Mouse (Mus musculus): ENCODE results near the gene Slc38a10. TPM values are rescaled to one million over a fixed set of nuclear protein-coding genes. Genes with fewer than 3 reads are reported as not detected.

Gene Slc38a10
- total RNA-seq, 2 experiments from 2014 or later = 81.0 to 82.4 TPM

DNA sequence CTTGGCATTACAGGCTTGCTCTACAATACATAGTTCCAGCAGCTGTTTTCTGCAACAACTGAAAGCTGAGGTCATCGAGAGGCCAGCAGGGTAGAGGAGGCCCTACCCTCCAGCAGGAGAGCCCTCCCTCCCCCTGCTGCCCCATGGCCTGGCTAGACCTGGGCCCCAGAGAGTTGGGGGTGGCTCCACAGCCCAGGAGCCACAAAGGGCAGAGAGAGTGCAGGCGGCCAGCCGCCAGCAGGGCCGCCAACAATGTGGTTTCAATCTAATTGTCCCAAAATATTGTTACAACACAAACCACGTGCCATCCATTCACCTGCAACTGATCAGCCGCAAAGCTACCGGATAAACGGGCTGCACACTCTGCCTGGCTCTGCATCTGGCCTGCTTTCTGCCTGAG, 20.0 kb upstream of the Slc38a10 start:
- no peak for DNase-seq (ENCODE audit: extremely low spot score in 1 of 2, low spot score in 2 of 2)
- TF ChIP-seq CTCF (IDR thresholded peaks at IDR 0.05) = no peak
- no peak overlapping the region for H3K27ac ChIP-seq
- no peak overlapping the region for H3K4me3 ChIP-seq
- intact Hi-C loops (cut with DNase I) = no loop called here

DNA sequence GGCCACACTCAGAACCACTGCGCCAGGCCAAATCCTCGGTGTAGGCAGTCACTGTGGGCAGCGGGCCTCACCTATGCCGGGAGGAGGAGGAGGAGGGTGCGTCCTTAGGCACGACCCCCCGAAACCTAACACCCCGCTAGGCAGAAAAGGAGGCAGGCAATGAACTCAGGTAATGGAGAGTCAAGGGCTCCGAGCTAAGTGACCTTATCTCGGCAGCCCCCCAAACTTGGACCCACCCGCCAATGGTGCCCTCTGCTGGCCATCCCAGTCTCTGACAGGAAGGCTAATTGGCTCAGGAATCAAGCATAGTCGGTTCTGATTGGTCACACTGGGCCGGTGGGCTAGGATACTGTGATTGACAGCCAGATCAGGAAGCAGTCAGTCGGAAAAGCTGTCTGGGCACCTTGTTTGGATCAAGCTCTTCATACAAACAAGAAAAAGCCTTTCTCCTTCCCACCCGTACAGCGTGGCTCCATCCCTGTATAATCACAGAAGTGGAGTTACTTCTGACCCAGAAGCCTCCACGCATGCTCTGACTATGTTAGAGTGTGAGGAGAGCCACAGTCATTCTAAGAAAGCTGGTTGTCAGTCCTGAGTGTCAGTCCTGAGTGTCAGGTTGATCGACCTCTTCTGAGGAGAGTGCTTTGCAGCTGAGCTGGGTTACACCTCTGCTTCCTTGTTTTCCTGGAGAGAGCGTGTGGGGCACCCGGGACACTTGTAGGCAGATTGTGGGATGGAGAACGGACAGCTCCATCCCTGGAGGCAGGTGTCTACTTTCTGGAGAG, 18.3 kb upstream of the Slc38a10 start:
- intact Hi-C loops (cut with DNase I) = loop anchor here (5.0 kb wide), 2 partner anchors 57 to 138 kb away; no protein-coding TSS in a partner anchor
- Histone ChIP-seq H3K4me3 (peak overlapping the region; percentile 28; the same call in 1 of the 2 replicates), H3K27ac (no peak overlapping the region)
- peak; percentile 75 for TF ChIP-seq CTCF (IDR thresholded peaks at IDR 0.05)
- peak; percentile 49 to 56 for DNase-seq (ENCODE audit: extremely low spot score in 1 of 2, low spot score in 2 of 2)

DNA sequence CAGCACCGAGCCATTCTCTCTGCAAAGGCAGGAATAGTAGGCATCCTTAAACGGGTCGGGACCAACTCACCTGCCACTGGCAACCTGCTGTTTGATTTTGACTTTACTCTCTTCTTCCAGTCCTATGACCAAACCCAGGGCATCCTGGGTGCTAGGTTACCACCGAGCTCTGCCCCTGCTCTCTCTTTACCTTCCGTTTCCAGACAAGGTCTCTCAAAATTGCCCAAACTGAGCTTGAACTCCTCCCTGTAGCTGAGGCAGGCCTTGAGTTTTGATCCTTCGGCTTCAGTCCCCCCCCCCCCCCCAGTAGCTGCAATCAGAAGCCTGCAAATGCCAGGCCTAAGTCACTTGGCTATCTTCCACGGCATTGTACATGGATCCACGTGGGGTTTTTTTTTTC, 17.4 kb upstream of the Slc38a10 start:
- intact Hi-C loops (cut with DNase I) = loop anchor here (5.0 kb wide), 2 partner anchors 56 to 139 kb away; no protein-coding TSS in a partner anchor
- DNase-seq (ENCODE audit: extremely low spot score in 1 of 2, low spot score in 2 of 2) = no peak

DNA sequence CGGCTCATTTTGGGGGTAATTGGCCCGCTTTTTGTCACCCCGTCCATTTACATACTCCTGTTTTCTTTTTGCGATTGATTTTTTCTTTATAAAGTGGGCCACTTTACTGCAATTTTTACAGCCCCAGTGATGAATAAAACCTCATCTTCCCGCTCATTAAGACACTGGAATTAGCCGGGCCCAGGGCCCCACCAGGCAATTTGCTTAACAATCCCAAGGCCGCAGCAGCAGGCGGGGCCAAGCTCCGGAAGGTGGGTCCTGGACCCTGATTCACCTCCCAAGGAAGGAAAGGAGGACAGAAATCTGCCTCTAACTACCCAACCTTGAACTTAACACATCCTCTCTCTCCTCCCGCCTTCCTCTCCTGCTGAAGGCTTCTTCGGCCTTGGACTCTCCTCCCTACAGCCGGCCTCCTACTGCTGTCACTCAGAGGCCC, 16.8 kb upstream of the Slc38a10 start:
- Histone ChIP-seq H3K4me3 (no peak overlapping the region), H3K27ac (no peak overlapping the region)
- DNase-seq (ENCODE audit: extremely low spot score in 1 of 2, low spot score in 2 of 2) = no peak
- intact Hi-C loops (cut with DNase I) = loop anchor here (5.0 kb wide), 2 partner anchors 56 to 139 kb away; no protein-coding TSS in a partner anchor
- no peak for TF ChIP-seq CTCF (IDR thresholded peaks at IDR 0.05)

More for the DNA sequence above, 17.4 kb upstream of the Slc38a10 start:
- no peak overlapping the region for H3K27ac ChIP-seq
- TF ChIP-seq CTCF (IDR thresholded peaks at IDR 0.05) = no peak
- no peak overlapping the region for H3K4me3 ChIP-seq

DNA sequence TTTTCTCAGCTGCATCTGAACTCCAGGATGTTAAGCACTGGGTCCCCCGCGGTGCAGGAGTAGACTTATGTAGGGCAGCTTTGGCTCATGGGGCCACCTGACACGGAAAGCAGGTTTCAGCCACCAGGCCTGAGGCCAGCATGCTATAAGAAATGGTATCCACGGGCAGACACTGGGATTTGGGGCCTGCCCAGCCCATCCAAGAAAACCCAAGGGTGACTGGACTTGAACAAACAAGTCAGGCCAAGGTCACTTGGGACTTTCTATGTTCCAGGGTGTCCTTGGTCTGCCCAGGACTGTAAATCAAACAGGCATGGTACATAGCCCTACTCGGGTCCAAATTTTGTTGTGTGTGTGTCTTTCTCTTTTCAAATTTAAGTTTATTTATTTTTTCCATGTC, 15.9 kb upstream of the Slc38a10 start:
- Histone ChIP-seq H3K27ac (no peak overlapping the region), H3K4me3 (no peak overlapping the region)
- intact Hi-C loops (cut with DNase I) = loop anchor here (5.0 kb wide), 2 partner anchors 55 to 140 kb away; no protein-coding TSS in a partner anchor
- TF ChIP-seq CTCF (IDR thresholded peaks at IDR 0.05) = no peak
- no peak for DNase-seq (ENCODE audit: extremely low spot score in 1 of 2, low spot score in 2 of 2)

DNA sequence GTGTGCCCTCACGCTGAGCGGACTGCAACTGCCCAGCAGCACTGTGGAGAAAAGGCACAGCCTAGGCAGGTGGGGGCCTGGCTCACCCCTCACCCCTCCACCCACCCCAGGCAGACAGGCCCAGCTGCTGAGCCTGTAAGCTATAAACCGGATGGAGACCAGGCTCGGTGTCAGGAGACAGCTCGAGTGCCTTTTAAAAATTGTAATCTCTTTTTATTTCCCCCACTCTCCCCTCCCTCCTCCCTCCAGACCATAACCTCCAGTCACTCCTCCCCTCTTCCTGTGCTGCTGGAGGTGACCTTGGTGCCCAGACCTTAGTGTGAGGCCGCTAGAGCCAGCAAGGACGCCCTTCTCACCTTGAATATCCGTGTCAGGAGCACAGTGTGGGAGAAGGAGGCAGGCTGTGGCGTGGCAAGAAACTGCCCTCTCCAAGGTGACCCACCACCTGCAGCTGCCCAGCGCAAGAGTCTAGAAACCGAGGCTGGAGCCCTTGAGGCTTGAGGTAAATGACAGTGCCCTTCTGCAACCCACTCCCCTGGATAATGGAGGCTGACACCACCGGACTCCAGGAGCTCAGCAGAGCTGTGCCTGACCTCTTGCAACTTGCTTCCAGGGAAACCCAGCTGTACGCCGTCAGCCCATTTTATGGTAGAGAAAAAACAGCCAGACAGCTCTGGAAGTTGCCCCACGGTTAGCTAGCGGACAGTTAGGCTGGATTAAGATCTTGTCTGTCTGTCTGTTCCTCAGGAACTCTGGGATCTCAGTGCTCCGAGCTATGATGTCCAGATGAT, 13.5 kb upstream of the Slc38a10 start:
- H3K27ac ChIP-seq = no peak overlapping the region
- intact Hi-C loops (cut with DNase I) = loop anchor here (5.0 kb wide), 2 partner anchors 52 to 143 kb away; no protein-coding TSS in a partner anchor
- DNase-seq (ENCODE audit: extremely low spot score in 1 of 2, low spot score in 2 of 2) = no peak
- no peak for TF ChIP-seq CTCF (IDR thresholded peaks at IDR 0.05)
- H3K4me3 ChIP-seq = no peak overlapping the region

DNA sequence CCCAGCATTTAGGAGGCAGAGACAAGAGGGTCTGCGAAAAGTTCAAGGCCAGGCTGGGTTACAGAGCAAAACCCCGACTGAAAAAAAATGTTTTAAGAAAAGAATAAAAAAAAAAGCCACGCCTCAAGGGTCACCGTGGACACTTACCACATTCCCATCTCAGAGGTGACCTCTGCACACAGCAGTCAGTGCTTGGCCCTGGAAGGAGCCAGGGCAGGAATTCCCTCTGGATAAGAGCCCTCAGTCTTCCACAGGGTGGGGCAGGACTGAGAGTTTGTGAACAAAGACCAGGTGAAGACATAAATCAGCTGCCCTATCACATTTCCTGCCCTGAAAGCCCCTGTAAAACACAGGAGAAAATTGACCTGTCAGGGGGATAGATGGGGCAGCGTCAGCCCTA, 12.9 kb upstream of the Slc38a10 start:
- no peak for DNase-seq (ENCODE audit: extremely low spot score in 1 of 2, low spot score in 2 of 2)
- Histone ChIP-seq H3K27ac (no peak overlapping the region), H3K4me3 (no peak overlapping the region)
- no peak for TF ChIP-seq CTCF (IDR thresholded peaks at IDR 0.05)
- intact Hi-C loops (cut with DNase I) = no loop called here

DNA sequence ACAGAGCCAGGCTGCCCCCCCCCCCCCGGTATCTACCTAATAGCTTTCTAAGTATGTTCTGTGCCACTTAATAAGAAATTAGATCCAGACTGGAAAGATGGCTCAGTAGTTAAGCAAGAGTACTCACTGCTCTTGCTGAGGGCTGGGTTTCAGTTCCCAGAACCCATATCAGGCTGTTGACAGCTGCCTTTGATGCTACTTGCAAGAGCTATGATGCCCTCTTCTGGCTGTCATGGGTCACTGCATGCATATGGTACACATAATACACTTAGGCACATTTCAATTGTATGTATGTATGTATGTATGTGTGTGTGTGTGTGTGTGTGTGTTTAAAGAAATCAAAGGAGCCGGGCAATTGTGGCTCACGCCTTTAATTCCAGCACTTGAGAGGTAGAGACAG, 12.1 kb upstream of the Slc38a10 start:
- intact Hi-C loops (cut with DNase I) = no loop called here
- no peak overlapping the region for H3K4me3 ChIP-seq
- no peak overlapping the region for H3K27ac ChIP-seq
- peak; percentile 8 for TF ChIP-seq CTCF (IDR thresholded peaks at IDR 0.05)
- DNase-seq (ENCODE audit: extremely low spot score in 1 of 2, low spot score in 2 of 2) = no peak

DNA sequence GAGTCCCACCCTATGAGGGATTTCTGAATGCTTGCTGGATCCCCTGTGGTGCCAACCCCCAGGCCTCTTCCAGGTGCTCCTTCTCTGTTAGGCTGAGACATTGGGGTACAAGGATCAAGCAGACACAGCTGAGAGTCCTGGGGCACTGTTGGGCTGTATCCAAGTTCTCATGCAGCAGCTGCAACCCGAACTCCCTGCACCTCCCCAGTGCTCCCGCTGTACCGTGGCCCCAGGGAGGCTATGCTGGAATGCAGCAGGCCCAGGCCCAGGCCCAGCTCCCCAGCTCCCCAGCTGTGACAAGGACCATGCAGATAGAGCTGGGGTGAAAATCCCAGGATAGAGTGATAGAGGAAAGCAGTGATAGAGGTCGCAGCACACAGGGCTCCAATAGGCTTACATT, 10.1 kb upstream of the Slc38a10 start:
- no peak for DNase-seq (ENCODE audit: extremely low spot score in 1 of 2, low spot score in 2 of 2)
- Histone ChIP-seq H3K4me3 (no peak overlapping the region), H3K27ac (no peak overlapping the region)
- TF ChIP-seq CTCF (IDR thresholded peaks at IDR 0.05) = no peak
- intact Hi-C loops (cut with DNase I) = no loop called here

DNA sequence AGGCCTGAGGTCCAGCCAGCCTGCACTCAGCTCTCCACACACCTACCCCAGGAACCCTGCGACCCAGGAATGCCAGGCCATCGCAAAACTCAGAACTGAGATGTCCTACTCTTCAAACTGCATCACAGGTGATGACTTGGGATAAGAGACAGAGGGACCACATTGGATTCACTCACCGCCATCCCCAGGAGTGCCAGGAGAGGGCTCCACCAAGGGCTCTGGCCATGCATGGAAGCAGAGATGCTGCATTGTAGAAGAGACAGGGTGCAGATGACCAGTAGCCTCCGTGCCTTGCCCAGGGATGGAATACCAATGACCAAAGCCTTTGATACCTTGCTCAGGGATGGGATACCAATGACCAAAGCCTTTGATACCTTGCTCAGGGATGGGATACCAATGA, 9.3 kb upstream of the Slc38a10 start:
- Histone ChIP-seq H3K27ac (no peak overlapping the region), H3K4me3 (no peak overlapping the region)
- intact Hi-C loops (cut with DNase I) = no loop called here
- TF ChIP-seq CTCF (IDR thresholded peaks at IDR 0.05) = peak; percentile 52
- peak in 1 of 2 experiments; percentile 38 for DNase-seq (ENCODE audit: extremely low spot score in 1 of 2, low spot score in 2 of 2)

DNA sequence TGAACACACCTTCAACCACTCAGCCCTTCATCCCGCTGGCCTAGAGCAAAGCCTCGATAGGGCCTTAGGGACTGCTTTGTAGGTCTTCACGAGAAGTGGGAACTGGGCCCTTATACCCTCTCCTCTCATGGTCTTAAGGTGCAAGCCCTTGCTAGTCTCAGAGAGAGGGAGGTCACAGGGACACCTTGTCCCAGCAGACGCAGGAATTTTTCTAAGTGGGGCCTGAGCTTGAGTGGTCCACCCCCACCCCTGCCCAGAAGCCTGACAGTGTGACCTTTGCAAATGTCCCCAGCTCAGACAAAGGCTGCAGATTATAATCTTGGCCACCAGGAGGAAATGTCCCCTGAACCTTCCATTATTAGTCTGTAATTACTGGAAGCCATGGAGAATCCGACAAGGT, 8.5 kb upstream of the Slc38a10 start:
- intact Hi-C loops (cut with DNase I) = no loop called here
- no peak for DNase-seq (ENCODE audit: extremely low spot score in 1 of 2, low spot score in 2 of 2)
- Histone ChIP-seq H3K27ac (no peak overlapping the region), H3K4me3 (no peak overlapping the region)
- no peak; the same call in 1 of the 2 replicates for TF ChIP-seq CTCF (IDR thresholded peaks at IDR 0.05)

DNA sequence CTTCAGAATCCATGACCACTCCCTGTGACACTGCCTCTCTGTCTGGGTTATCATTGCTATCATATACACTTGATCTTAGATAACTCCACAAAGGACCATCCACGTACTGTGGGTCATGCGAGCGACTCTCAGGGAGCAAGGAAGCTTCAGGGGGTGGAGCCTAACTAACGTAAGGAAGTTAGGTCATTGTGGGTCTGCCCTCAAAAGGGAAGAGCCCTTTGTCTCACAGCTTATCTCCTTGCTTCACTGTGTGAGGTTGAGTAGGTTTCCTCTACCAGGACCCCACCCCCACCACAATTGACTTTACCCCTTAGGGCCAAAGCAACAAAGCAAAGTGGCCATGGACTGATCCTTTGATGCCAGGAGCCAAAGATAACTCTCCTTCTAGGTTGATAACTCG, 7.7 kb upstream of the Slc38a10 start:
- no peak overlapping the region for H3K4me3 ChIP-seq
- no peak overlapping the region for H3K27ac ChIP-seq
- no peak for TF ChIP-seq CTCF (IDR thresholded peaks at IDR 0.05)
- intact Hi-C loops (cut with DNase I) = no loop called here
- DNase-seq (ENCODE audit: extremely low spot score in 1 of 2, low spot score in 2 of 2) = no peak

All from left cerebral cortex, adult 2 months (tissue).